ENCODE assay signal across 23 mouse cellular contexts in the genomic region with DNA sequence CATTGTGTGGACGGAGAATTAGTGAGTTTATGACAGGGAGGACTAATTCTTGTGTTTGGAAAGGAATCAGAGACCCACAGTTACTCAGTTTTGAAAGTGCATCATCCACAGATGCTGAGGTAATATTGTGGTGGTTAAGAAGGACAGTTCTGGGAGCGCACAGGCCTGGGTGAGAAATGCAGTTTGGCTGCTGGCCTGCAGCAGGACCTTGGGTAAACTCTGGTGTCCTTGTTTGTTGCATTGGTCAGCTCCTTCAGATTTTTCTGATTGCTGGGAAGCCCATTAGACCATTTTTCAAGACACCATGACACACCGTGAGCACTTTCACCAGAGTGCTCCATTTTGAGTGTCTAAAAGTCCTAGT.
DNase-seq lines count a peak whose midpoint lies in the region; ATAC-seq and TF ChIP-seq lines count a peak whose summit lies in the region.
"Had no signal": no experiment of that assay in that cellular context is flagged by ENCODE, and none has a peak within 500 bp of the region (broad histone marks: within the 10 kb centered on the region; RNA-seq: fewer than 3 reads in every experiment).

No protein-coding gene starts in this region.

- no peak overlapping the region for H3K4me3 ChIP-seq in embryonic facial prominence, embryonic 14.5 days (ENCODE audit: low read depth, low read length)
- H3K4me3 ChIP-seq in embryonic facial prominence, embryonic 10.5 days, result no peak overlapping the region
- no peak overlapping the region for H3K4me3 ChIP-seq in limb, embryonic 14.5 days (replicated peaks; ENCODE audit: low read length)
- no peak overlapping the region for H3K4me3 ChIP-seq in limb, embryonic 10.5 days
- H3K4me3 ChIP-seq: embryonic facial prominence, embryonic 12.5 days; intestine, embryonic 15.5 days; limb, embryonic 12.5 days; lung, embryonic 15.5 days; midbrain, embryonic 10.5 days; neural tube, embryonic 12.5 days had no signal

- H3K4me1 ChIP-seq in embryonic facial prominence, embryonic 14.5 days (ENCODE audit: control insufficient read depth, insufficient read depth, low read length), result no peaks in the 10 kb centered on the region
- H3K4me1 ChIP-seq in embryonic facial prominence, embryonic 10.5 days, result 0 out of 2 replicates have a peak, but pooled peaks cover 14% of the 10 kb centered on the region
- H3K4me1 ChIP-seq in limb, embryonic 14.5 days (ENCODE audit: control insufficient read depth, insufficient read depth, low read length), result peaks cover 4% of the 10 kb centered on the region; the same call in 1 of the 2 replicates
- peaks cover 20% of the 10 kb centered on the region for H3K4me1 ChIP-seq in limb, embryonic 10.5 days
- H3K4me1 ChIP-seq: embryonic facial prominence, embryonic 12.5 days; midbrain, embryonic 10.5 days; neural tube, embryonic 12.5 days had no signal

- H3K27me3 ChIP-seq in embryonic facial prominence, embryonic 14.5 days (replicated peaks; ENCODE audit: control insufficient read depth, insufficient read depth, low read length), result no peaks in the 10 kb centered on the region
- no peaks in the 10 kb centered on the region for H3K27me3 ChIP-seq in embryonic facial prominence, embryonic 10.5 days (replicated peaks; ENCODE audit: low read depth, poor library complexity, severe bottlenecking)
- H3K27me3 ChIP-seq in limb, embryonic 14.5 days (ENCODE audit: control insufficient read depth, insufficient read depth, low read length), result no peaks in the 10 kb centered on the region
- no peaks in the 10 kb centered on the region for H3K27me3 ChIP-seq in limb, embryonic 10.5 days (ENCODE audit: low read depth, poor library complexity, severe bottlenecking)
- H3K27me3 ChIP-seq: embryonic facial prominence, embryonic 12.5 days; intestine, embryonic 15.5 days; limb, embryonic 12.5 days; lung, embryonic 15.5 days; neural tube, embryonic 12.5 days had no signal

- no peak for DNase-seq in embryonic facial prominence, embryonic 14.5 days (ENCODE audit: low spot score)
- no peak for DNase-seq in embryonic facial prominence, embryonic 10.5 days (ENCODE audit: low spot score)
- DNase-seq in limb, embryonic 14.5 days (ENCODE audit: low spot score), result no peak
- DNase-seq in limb, embryonic 10.5 days (ENCODE audit: low spot score), result no peak
- DNase-seq in adrenal gland, postnatal 14 days, result peak; percentile 58
- no peak for DNase-seq in layer of hippocampus, adult 18-20 months (ENCODE audit: low spot score in 2 of 2)
- DNase-seq in spleen, postnatal 10 days (ENCODE audit: low spot score in 2 of 2), result no peak
- DNase-seq: cerebellum, adult 11 months; cerebellum, adult 9-10 months; cerebellum, postnatal 36 days; heart, postnatal 14 days; right cerebral cortex, adult 18-20 months had no signal

- H3K9me3 ChIP-seq in embryonic facial prominence, embryonic 14.5 days (ENCODE audit: control insufficient read depth, low read length), result no peaks in the 10 kb centered on the region
- no peaks in the 10 kb centered on the region for H3K9me3 ChIP-seq in embryonic facial prominence, embryonic 10.5 days
- no peaks in the 10 kb centered on the region for H3K9me3 ChIP-seq in limb, embryonic 14.5 days (ENCODE audit: control insufficient read depth, low read length)
- no peaks in the 10 kb centered on the region for H3K9me3 ChIP-seq in limb, embryonic 10.5 days (replicated peaks)
- H3K9me3 ChIP-seq: embryonic facial prominence, embryonic 12.5 days; intestine, embryonic 15.5 days; limb, embryonic 12.5 days; lung, embryonic 15.5 days; midbrain, embryonic 10.5 days; neural tube, embryonic 12.5 days had no signal

- 82% methylated on average over 3 of the region's 3 CpGs for WGBS in embryonic facial prominence, embryonic 14.5 days
- 92% methylated on average over 3 of the region's 3 CpGs for WGBS in embryonic facial prominence, embryonic 10.5 days
- WGBS in limb, embryonic 14.5 days, result 76% methylated on average over 3 of the region's 3 CpGs
- WGBS in limb, embryonic 10.5 days, result 89% methylated on average over 3 of the region's 3 CpGs

- no peak overlapping the region for H3K4me2 ChIP-seq in embryonic facial prominence, embryonic 14.5 days (ENCODE audit: low read depth, low read length)
- H3K4me2 ChIP-seq in limb, embryonic 14.5 days (replicated peaks; ENCODE audit: low read depth, low read length, severe bottlenecking), result no peak overlapping the region
- H3K4me2 ChIP-seq: embryonic facial prominence, embryonic 12.5 days; intestine, embryonic 15.5 days; limb, embryonic 12.5 days; liver, embryonic 11.5 days; lung, embryonic 15.5 days; neural tube, embryonic 12.5 days had no signal

- 0 out of 2 replicates have a peak, but pooled peaks have one; percentile 5 for ATAC-seq in embryonic facial prominence, embryonic 14.5 days (ENCODE audit: low read depth)
- ATAC-seq in limb, embryonic 14.5 days (ENCODE audit: low FRiP score, low read depth), result peak; percentile 12; the same call in 1 of the 2 replicates
- no peak for ATAC-seq in frontal cortex, adult (ENCODE audit: low TSS enrichment)
- ATAC-seq: forebrain, embryonic 16.5 days; midbrain, embryonic 16.5 days had no signal

- TF ChIP-seq POLR2A in limb, embryonic 14.5 days (IDR thresholded peaks at IDR 0.05; ENCODE audit: borderline replicate concordance, extremely low read depth, insufficient read depth, insufficient read length), result no peak

- no peak overlapping the region for H3K27ac ChIP-seq in embryonic facial prominence, embryonic 14.5 days (replicated peaks; ENCODE audit: low read depth, low read length)
- H3K27ac ChIP-seq in embryonic facial prominence, embryonic 10.5 days (replicated peaks), result no peak overlapping the region
- no peak overlapping the region for H3K27ac ChIP-seq in limb, embryonic 14.5 days (replicated peaks; ENCODE audit: low read depth, low read length)
- H3K27ac ChIP-seq in limb, embryonic 10.5 days, result no peak overlapping the region
- H3K27ac ChIP-seq: embryonic facial prominence, embryonic 12.5 days; hindbrain, postnatal 0 days; intestine, embryonic 15.5 days; limb, embryonic 12.5 days; lung, embryonic 15.5 days; midbrain, embryonic 10.5 days; neural tube, embryonic 12.5 days had no signal

- no peak overlapping the region for H3K9ac ChIP-seq in embryonic facial prominence, embryonic 14.5 days (ENCODE audit: low read depth, low read length)
- no peak overlapping the region for H3K9ac ChIP-seq in limb, embryonic 14.5 days (ENCODE audit: low read depth, low read length, severe bottlenecking)
- H3K9ac ChIP-seq: embryonic facial prominence, embryonic 12.5 days; intestine, embryonic 15.5 days; limb, embryonic 12.5 days; lung, embryonic 15.5 days; neural tube, embryonic 12.5 days had no signal

- no peaks in the 10 kb centered on the region for H3K36me3 ChIP-seq in embryonic facial prominence, embryonic 14.5 days (ENCODE audit: control insufficient read depth, insufficient read depth, low read length)
- H3K36me3 ChIP-seq in embryonic facial prominence, embryonic 10.5 days (replicated peaks), result no peaks in the 10 kb centered on the region
- no peaks in the 10 kb centered on the region for H3K36me3 ChIP-seq in limb, embryonic 14.5 days (ENCODE audit: control insufficient read depth, insufficient read depth, low read length)
- H3K36me3 ChIP-seq in limb, embryonic 10.5 days, result no peaks in the 10 kb centered on the region
- H3K36me3 ChIP-seq: embryonic facial prominence, embryonic 12.5 days; intestine, embryonic 15.5 days; limb, embryonic 12.5 days; lung, embryonic 15.5 days; midbrain, embryonic 10.5 days; neural tube, embryonic 12.5 days had no signal
